Mouse (Mus musculus) myocyte (in vitro differentiated cells): ENCODE data around the gene Spc24. TPM values are rescaled to one million over a fixed set of nuclear protein-coding genes. Genes with fewer than 3 reads are reported as not detected.
A peak's percentile ranks its signal among the peaks of the same experiment; 100 is the strongest.

Source experiments
- H3K27me3 ChIP-seq: one replicate; pipeline ENCODE4 v1.6.1; 2011; ENCODE audit not compliant: control insufficient read depth, insufficient read depth, insufficient read length
- H3K36me3 ChIP-seq: one replicate; pipeline ENCODE4 v1.6.1; 2011; ENCODE audit not compliant: control insufficient read depth, insufficient read depth
- H3K4me2 ChIP-seq: one replicate; pipeline ENCODE4 v1.6.1; 2011; ENCODE audit warnings: low read depth, control low read depth
- H3K4me3 ChIP-seq: one replicate; pipeline ENCODE4 v1.5.1; 2011; ENCODE audit warnings: mild to moderate bottlenecking, control low read depth, moderate library complexity
- H3K79me2 ChIP-seq: one replicate; pipeline ENCODE4 v1.6.1; 2011; ENCODE audit not compliant: control insufficient read depth, insufficient read depth
- H3ac ChIP-seq: one replicate; pipeline ENCODE4 v1.6.1; 2011; ENCODE audit not compliant: control insufficient read depth, insufficient read length
- CEBPB ChIP-seq: IDR thresholded peaks from 2 replicates; pipeline ENCODE4 v1.6.1; 2011; ENCODE audit warnings: mild to moderate bottlenecking, moderate library complexity; ENCODE audit not compliant: poor library complexity, insufficient read depth, severe bottlenecking
- E2F4 ChIP-seq: IDR thresholded peaks from one replicate; pipeline ENCODE4 v1.6.1; 2011; ENCODE audit warnings: mild to moderate bottlenecking, control low read depth, moderate library complexity; ENCODE audit not compliant: insufficient read depth
- MAX ChIP-seq: IDR thresholded peaks from one replicate; pipeline ENCODE4 v1.6.1; 2011; ENCODE audit warnings: low read depth, mild to moderate bottlenecking, control low read depth
- MYOD1 ChIP-seq, 3 experiments: IDR thresholded peaks; one replicate each; pipeline ENCODE4 v1.6.1; 2011; ENCODE audit warnings: control low read depth in 2 of 3, low read depth in 2 of 3, mild to moderate bottlenecking in 2 of 3, moderate library complexity in 1 of 3; ENCODE audit not compliant: insufficient read length in 2 of 3, control insufficient read depth in 1 of 3
- MYOG ChIP-seq, 3 experiments: IDR thresholded peaks; one replicate each; pipeline ENCODE4 v1.6.1; 2011; ENCODE audit warnings: control low read depth in 2 of 3, low read depth in 2 of 3, mild to moderate bottlenecking in 2 of 3; ENCODE audit not compliant: insufficient read length in 2 of 3, control insufficient read depth in 1 of 3, insufficient read depth in 1 of 3
- POLR2A ChIP-seq: IDR thresholded peaks from one replicate; pipeline ENCODE4 v1.6.1; 2011; ENCODE audit warnings: low read depth, mild to moderate bottlenecking, control low read depth, moderate library complexity; ENCODE audit not compliant: insufficient read length
- POLR2AphosphoS2 ChIP-seq: IDR thresholded peaks from one replicate; pipeline ENCODE4 v1.6.1; 2011; ENCODE audit warnings: low read depth, control low read depth; ENCODE audit not compliant: insufficient read length
- REST ChIP-seq: IDR thresholded peaks from one replicate; pipeline ENCODE4 v1.6.1; 2011; ENCODE audit warnings: mild to moderate bottlenecking, control low read depth, moderate library complexity; ENCODE audit not compliant: insufficient read depth, insufficient read length
- SRF ChIP-seq: IDR thresholded peaks from one replicate; pipeline ENCODE4 v1.6.1; 2011; ENCODE audit warnings: low read depth; ENCODE audit not compliant: control insufficient read depth, insufficient read length
- TCF12 ChIP-seq: IDR thresholded peaks from one replicate; pipeline ENCODE4 v1.6.1; 2011; ENCODE audit warnings: mild to moderate bottlenecking, control low read depth; ENCODE audit not compliant: poor library complexity, insufficient read depth, severe bottlenecking
- TCF3 ChIP-seq: IDR thresholded peaks from one replicate; pipeline ENCODE4 v1.6.1; 2011; ENCODE audit warnings: low read depth, control low read depth; ENCODE audit not compliant: insufficient read length
- USF1 ChIP-seq: IDR thresholded peaks from one replicate; pipeline ENCODE4 v1.6.1; 2011; ENCODE audit warnings: low read depth, mild to moderate bottlenecking, control low read depth, moderate library complexity
- polyA plus RNA-seq: library from polyadenylated mRNA; unstranded; fragments of >200 nt; fragmentation: generic; extraction: Trizol; gene quantifications from one replicate; pipeline ENCODE4 v1.2.1, GENCODE M21; 2012; ENCODE audit warnings: missing spikeins

The Spc24 gene
- polyA plus RNA-seq, 1 experiment: 31.0 TPM

- Histone ChIP-seq H3K4me3 (no peak overlapping the region), H3K36me3 (peaks cover 11% of the 10 kb centered on the region), H3K27me3 (no peaks in the 10 kb centered on the region), H3K79me2 (peaks cover 4% of the 10 kb centered on the region), H3K4me2 (peak overlapping the region; percentile 65), H3ac (no peak overlapping the region)
- TF ChIP-seq MYOD1 (IDR thresholded peaks at IDR 0.05; ENCODE audit: control insufficient read depth in 1 of 3, insufficient read length in 2 of 3, low read depth in 2 of 3) (peak in 2 of 3 experiments; percentile 98 to 99), USF1 (no peak), SRF (peak; percentile 48), POLR2AphosphoS2 (peak; percentile 52), CEBPB (no peak), MYOG (IDR thresholded peaks at IDR 0.05; ENCODE audit: control insufficient read depth in 1 of 3, insufficient read depth in 1 of 3, insufficient read length in 2 of 3, low read depth in 2 of 3) (peak; percentile 86 to 99 (median 99)), MAX (no peak), E2F4 (no peak), TCF12 (peak; percentile 89), REST (no peak), TCF3 (peak; percentile 93), POLR2A (no peak)
Measured at GRCm38 (mm10) chr9:21752252-21752792, 7.8 kb downstream of the Spc24 start.

GRCm38 (mm10) chr9:21751347-21751746 lies 8.8 kb downstream of the Spc24 start:
- Histone ChIP-seq H3ac (no peak overlapping the region), H3K36me3 (peaks cover 20% of the 10 kb centered on the region), H3K27me3 (no peaks in the 10 kb centered on the region), H3K4me2 (peak overlapping the region; percentile 65), H3K4me3 (no peak overlapping the region), H3K79me2 (no peaks in the 10 kb centered on the region)
- TF ChIP-seq MAX (no peak), TCF12 (peak; percentile 46), POLR2AphosphoS2 (peak; percentile 84), TCF3 (peak; percentile 61), E2F4 (no peak), REST (no peak), POLR2A (peak; percentile 28), USF1 (no peak), MYOD1 (IDR thresholded peaks at IDR 0.05; ENCODE audit: control insufficient read depth in 1 of 3, insufficient read length in 2 of 3, low read depth in 2 of 3) (peak; percentile 5 to 94 (median 92)), SRF (peak; percentile 18), CEBPB (no peak), MYOG (IDR thresholded peaks at IDR 0.05; ENCODE audit: control insufficient read depth in 1 of 3, insufficient read depth in 1 of 3, insufficient read length in 2 of 3, low read depth in 2 of 3) (peak; percentile 14 to 92 (median 67))

GRCm38 (mm10) chr9:21750370-21750769 lies 9.7 kb downstream of the Spc24 start:
- no peak for TF ChIP-seq REST
- Histone ChIP-seq H3ac (no peak overlapping the region), H3K36me3 (peaks cover 26% of the 10 kb centered on the region), H3K4me3 (no peak overlapping the region), H3K4me2 (no peak overlapping the region), H3K79me2 (peaks cover 1% of the 10 kb centered on the region), H3K27me3 (no peaks in the 10 kb centered on the region)

- no peak for TF ChIP-seq TCF12
- no peak for TF ChIP-seq MYOD1 (IDR thresholded peaks at IDR 0.05; ENCODE audit: control insufficient read depth in 1 of 3, insufficient read length in 2 of 3, low read depth in 2 of 3)
- TF ChIP-seq TCF3: no peak
- TF ChIP-seq E2F4: no peak
- no peak for TF ChIP-seq CEBPB
- TF ChIP-seq SRF: no peak
- TF ChIP-seq MAX: no peak
- no peak for TF ChIP-seq USF1
- H3ac ChIP-seq: no peak overlapping the region
- H3K36me3 ChIP-seq: peaks cover 26% of the 10 kb centered on the region
- H3K79me2 ChIP-seq: peaks cover 4% of the 10 kb centered on the region
- no peak overlapping the region for H3K4me3 ChIP-seq
- H3K27me3 ChIP-seq: no peaks in the 10 kb centered on the region
- no peak overlapping the region for H3K4me2 ChIP-seq
Measured at GRCm38 (mm10) chr9:21749382-21750118, 10.6 kb downstream of the Spc24 start.

GRCm38 (mm10) chr9:21748491-21748890 lies 11.6 kb downstream of the Spc24 start:
- no peak overlapping the region for H3K4me3 ChIP-seq
- H3K36me3 ChIP-seq: peaks cover 36% of the 10 kb centered on the region
- no peak for TF ChIP-seq E2F4
- TF ChIP-seq MAX: no peak
- TF ChIP-seq MYOG (IDR thresholded peaks at IDR 0.05; ENCODE audit: control insufficient read depth in 1 of 3, insufficient read depth in 1 of 3, insufficient read length in 2 of 3, low read depth in 2 of 3): peak in 1 of 3 experiments; percentile 21
- no peak for TF ChIP-seq POLR2AphosphoS2
- peak in 1 of 3 experiments; percentile 30 for TF ChIP-seq MYOD1 (IDR thresholded peaks at IDR 0.05; ENCODE audit: control insufficient read depth in 1 of 3, insufficient read length in 2 of 3, low read depth in 2 of 3)
- no peak overlapping the region for H3ac ChIP-seq
- H3K79me2 ChIP-seq: peaks cover 4% of the 10 kb centered on the region
- H3K27me3 ChIP-seq: no peaks in the 10 kb centered on the region
- no peak overlapping the region for H3K4me2 ChIP-seq
